Mouse (Mus musculus) MEL (cell line): Measurements from ENCODE around the gene Ssbp1.

ENCODE experiments used
- CHD2 ChIP-seq: IDR thresholded peaks from 2 replicates; pipeline ENCODE4 v1.6.1; 2011; ENCODE audit warnings: low read length, improper control_type of control experiment
- CTCF ChIP-seq, 3 experiments: IDR thresholded peaks in 2 of 3; conservative IDR thresholded peaks in 1 of 3; 2 replicates each; pipeline ENCODE4 v1.5.1; 2011 to 2012; ENCODE audit warnings: low read length in 3 of 3, low read depth in 2 of 3, mild to moderate bottlenecking in 2 of 3, improper control_type of control experiment in 1 of 3, inconsistent platforms in 1 of 3, mixed read lengths in 1 of 3, moderate library complexity in 1 of 3; ENCODE audit not compliant: control insufficient read depth in 1 of 3, insufficient read depth in 1 of 3, poor library complexity in 1 of 3, severe bottlenecking in 1 of 3
- E2F4 ChIP-seq: IDR thresholded peaks from 2 replicates; pipeline ENCODE4 v1.6.1; 2011; ENCODE audit warnings: low read depth, low read length, improper control_type of control experiment, borderline replicate concordance
- ELF1 ChIP-seq: IDR thresholded peaks from 2 replicates; pipeline ENCODE4 v1.6.1; 2014; ENCODE audit warnings: low read depth, mild to moderate bottlenecking, inconsistent platforms, low read length, improper control_type of control experiment, moderate library complexity
- GATA1 ChIP-seq: IDR thresholded peaks from 2 replicates; pipeline ENCODE4 v1.6.1; 2011; ENCODE audit warnings: low read depth, low read length, improper control_type of control experiment
- POLR2AphosphoS2 ChIP-seq: IDR thresholded peaks from 2 replicates; pipeline ENCODE4 v1.6.1; 2011; ENCODE audit warnings: low read length, improper control_type of control experiment

GRCm38 (mm10) chr6:40435151-40436046 lies 35.8 kb upstream of the Ssbp1 start:
- 0 out of 6 replicates have a peak, but pooled peaks of 1 of the 3 experiments have one; percentile 0 for TF ChIP-seq CTCF (IDR thresholded peaks at IDR 0.05 in 2 of 3, conservative IDR thresholded peaks at IDR 0.05 in 1 of 3; ENCODE audit: control insufficient read depth in 1 of 3, insufficient read depth in 1 of 3, low read depth in 2 of 3, low read length in 3 of 3, poor library complexity in 1 of 3, severe bottlenecking in 1 of 3)
- TF ChIP-seq ELF1 = no peak
- TF ChIP-seq GATA1 = no peak
- no peak for TF ChIP-seq POLR2AphosphoS2
- TF ChIP-seq CHD2 = no peak
- TF ChIP-seq E2F4 = no peak
